Mouse (Mus musculus) limb, embryonic 15.5 days (tissue): ENCODE measurements around the gene Vmn2r77. TPM values are rescaled to one million over a fixed set of nuclear protein-coding genes. Genes with fewer than 3 reads are reported as not detected.
"Not testable (repeated sequence)": the region's sequence is repeated elsewhere in the genome, so short reads cannot be mapped to it uniquely, and the experiment has no call there.

ENCODE experiments used
- ATAC-seq: fragments of 200-750 bp; cut with Nextera tagmentation; 2 replicates; pipeline ENCODE4 v1.8.0; 2017; ENCODE audit warnings: low read depth, moderate TSS enrichment; ENCODE audit not compliant: insufficient number of reproducible peaks, low FRiP score, low TSS enrichment
- H3K27ac ChIP-seq: fragments of 300-500 bp; sonication (generic); 2 replicates; pipeline ENCODE4 v1.5.1; 2015; ENCODE audit warnings: moderate library complexity, mild to moderate bottlenecking, inconsistent platforms
- H3K27me3 ChIP-seq: fragments of 300-500 bp; sonication (generic); 2 replicates; pipeline ENCODE4 v1.6.1; 2015; ENCODE audit warnings: inconsistent platforms
- H3K36me3 ChIP-seq: fragments of 300-500 bp; sonication (generic); 2 replicates; pipeline ENCODE4 v1.6.1; 2015; ENCODE audit warnings: inconsistent platforms
- H3K4me1 ChIP-seq: fragments of 300-500 bp; sonication (generic); 2 replicates; pipeline ENCODE4 v1.6.1; 2015; ENCODE audit warnings: inconsistent platforms
- H3K4me2 ChIP-seq: fragments of 300-500 bp; sonication (generic); 2 replicates; pipeline ENCODE4 v1.6.1; 2015; ENCODE audit warnings: mild to moderate bottlenecking, inconsistent platforms
- H3K4me3 ChIP-seq: fragments of 300-500 bp; sonication (generic); 2 replicates; pipeline ENCODE4 v1.5.1; 2015; ENCODE audit warnings: mild to moderate bottlenecking, inconsistent platforms
- H3K9ac ChIP-seq: fragments of 300-500 bp; sonication (generic); 2 replicates; pipeline ENCODE4 v1.6.1; 2015; ENCODE audit warnings: inconsistent platforms
- H3K9me3 ChIP-seq: fragments of 300-500 bp; sonication (generic); 2 replicates; pipeline ENCODE4 v1.6.1; 2016; ENCODE audit warnings: inconsistent platforms
- WGBS: fragments of 180-500 bp; shearing (Covaris S2); methylation state at CpG from one replicate; pipeline ENCODE4 v1.1.7; 2015; 5-methylcytosine and 5-hydroxymethylcytosine counted together
- polyA plus RNA-seq: library from polyadenylated mRNA; unstranded; fragments of >200 nt; fragmentation: Nextera tagmentation; extraction: Ambion mirVana; gene quantifications from 2 replicates; pipeline ENCODE4 v1.2.1, GENCODE M21; 2015

Gene Vmn2r77
- not detected in 2 replicates for polyA plus RNA-seq

GRCm38 (mm10) chr7:86794727-86795126 is at the start of gene Vmn2r77:
TSS of gene Vmn2r77 (plus strand) at chr7:86795027.
- H3K4me1 ChIP-seq = no peaks in the 10 kb centered on the region
- H3K9ac ChIP-seq = no peak within 1 kb of the TSS
- H3K4me2 ChIP-seq = no peak within 1 kb of the TSS
- no peaks in the 10 kb centered on the region for H3K36me3 ChIP-seq
- H3K4me3 ChIP-seq = no peak within 1 kb of the TSS
- no peak within 1 kb of the TSS for H3K27ac ChIP-seq
- H3K27me3 ChIP-seq = no peaks in the 10 kb centered on the region
- H3K9me3 ChIP-seq = no peaks in the 10 kb centered on the region
- ATAC-seq = no peak

GRCm38 (mm10) chr7:86760751-86761150 is 34.1 kb upstream of the Vmn2r77 start:
- H3K27me3 ChIP-seq = no peaks in the 10 kb centered on the region
- H3K9ac ChIP-seq = no peak overlapping the region
- H3K36me3 ChIP-seq = no peaks in the 10 kb centered on the region
- H3K9me3 ChIP-seq = no peaks in the 10 kb centered on the region
- ATAC-seq = no peak
- WGBS = 80% methylated on average over 1 of the region's 1 CpGs
- H3K27ac ChIP-seq = no peak overlapping the region
- H3K4me2 ChIP-seq = no peak overlapping the region
- no peaks in the 10 kb centered on the region for H3K4me1 ChIP-seq
- H3K4me3 ChIP-seq = no peak overlapping the region

GRCm38 (mm10) chr7:86764628-86765027 is 30.2 kb upstream of the Vmn2r77 start:
- H3K9me3 ChIP-seq = no peaks in the 10 kb centered on the region
- ATAC-seq = no peak
- H3K36me3 ChIP-seq = no peaks in the 10 kb centered on the region
- no peak overlapping the region for H3K27ac ChIP-seq
- H3K4me2 ChIP-seq = no peak overlapping the region
- H3K27me3 ChIP-seq = no peaks in the 10 kb centered on the region
- H3K4me3 ChIP-seq = no peak overlapping the region
- no peak overlapping the region for H3K9ac ChIP-seq
- H3K4me1 ChIP-seq = no peaks in the 10 kb centered on the region

- Histone ChIP-seq H3K27ac (no peak overlapping the region), H3K4me2 (no peak overlapping the region), H3K9me3 (no peaks in the 10 kb centered on the region), H3K27me3 (no peaks in the 10 kb centered on the region), H3K9ac (no peak overlapping the region), H3K4me3 (no peak overlapping the region), H3K4me1 (peaks cover 5% of the 10 kb centered on the region; the same call in 1 of the 2 replicates), H3K36me3 (no peaks in the 10 kb centered on the region)
- WGBS = 79% methylated on average over 3 of the region's 3 CpGs
- ATAC-seq = no peak
Measured at GRCm38 (mm10) chr7:86771621-86772020, 23.2 kb upstream of the Vmn2r77 start.

- H3K27ac ChIP-seq = no peak within 1 kb of the TSS
- H3K27me3 ChIP-seq = no peaks in the 10 kb centered on the region
- 9% methylated on average over 11 of the region's 11 CpGs for whole genome bisulfite sequencing
- H3K9me3 ChIP-seq = no peaks in the 10 kb centered on the region
- H3K4me2 ChIP-seq = peak within 1 kb of the TSS; percentile 29
- H3K4me3 ChIP-seq = peak within 1 kb of the TSS; percentile 12
- no peak for ATAC-seq
- peaks cover 5% of the 10 kb centered on the region; the same call in 1 of the 2 replicates for H3K4me1 ChIP-seq
- no peak within 1 kb of the TSS for H3K9ac ChIP-seq
- H3K36me3 ChIP-seq = no peaks in the 10 kb centered on the region
Measured at GRCm38 (mm10) chr7:86775617-86776325, 19.1 kb upstream of the Vmn2r77 start, which contains the start of gene Folh1. TSS of gene Folh1 (minus strand) at chr7:86775943.

GRCm38 (mm10) chr7:86815241-86815640 is 20.4 kb downstream of the Vmn2r77 start:
- WGBS = 88% methylated on average over 5 of the region's 5 CpGs
- not testable (repeated sequence) for H3K27ac ChIP-seq

GRCm38 (mm10) chr7:86815716-86816115 is 20.9 kb downstream of the Vmn2r77 start:
- not testable (repeated sequence) for H3K36me3 ChIP-seq, H3K27me3 ChIP-seq, ATAC-seq, H3K27ac ChIP-seq, H3K4me3 ChIP-seq, H3K4me2 ChIP-seq, H3K4me1 ChIP-seq, H3K9me3 ChIP-seq, H3K9ac ChIP-seq
- 85% methylated on average over 6 of the region's 6 CpGs for WGBS

More at GRCm38 (mm10) chr7:86815241-86815640, 20.4 kb downstream of the Vmn2r77 start:
- not testable (repeated sequence) for H3K9ac ChIP-seq, H3K4me2 ChIP-seq, ATAC-seq, H3K4me1 ChIP-seq, H3K36me3 ChIP-seq, H3K9me3 ChIP-seq, H3K27me3 ChIP-seq, H3K4me3 ChIP-seq

GRCm38 (mm10) chr7:86816466-86816865 is 21.6 kb downstream of the Vmn2r77 start:
- no peak overlapping the region for H3K9ac ChIP-seq
- H3K36me3 ChIP-seq = no peaks in the 10 kb centered on the region
- H3K4me3 ChIP-seq = no peak overlapping the region
- ATAC-seq = no peak
- WGBS = 69% methylated on average over 1 of the region's 1 CpGs
- no peaks in the 10 kb centered on the region for H3K4me1 ChIP-seq
- no peak overlapping the region for H3K27ac ChIP-seq
- no peaks in the 10 kb centered on the region for H3K9me3 ChIP-seq
- H3K4me2 ChIP-seq = no peak overlapping the region
- no peaks in the 10 kb centered on the region for H3K27me3 ChIP-seq

Other genes with a start within 250 kb of the Vmn2r77 start
- gene Olfr295, start 211.2 kb upstream of the Vmn2r77 start, polyA plus RNA-seq = not detected in 2 replicates
- not detected in 2 replicates for gene Olfr294, start 178.4 kb upstream of the Vmn2r77 start, polyA plus RNA-seq
- not detected in 2 replicates for gene Olfr293, start 146.0 kb upstream of the Vmn2r77 start, polyA plus RNA-seq
- not detected in 2 replicates for gene Olfr292, start 106.7 kb upstream of the Vmn2r77 start, polyA plus RNA-seq
- gene Folh1, start 19.1 kb upstream of the Vmn2r77 start, polyA plus RNA-seq = 0.38 and 0.52 TPM in 2 replicates
- gene Vmn2r78, start 120.1 kb downstream of the Vmn2r77 start, polyA plus RNA-seq = not detected in 2 replicates
- gene Vmn2r79, start 201.1 kb downstream of the Vmn2r77 start, polyA plus RNA-seq = not detected in 2 replicates